Mouse (Mus musculus) hindbrain, embryonic 14.5 days (tissue): Measurements from ENCODE around the gene Tpd52l2. TPM values are rescaled to one million over a fixed set of nuclear protein-coding genes. Genes with fewer than 3 reads are reported as not detected.

ENCODE experiments used
- ATAC-seq: fragments of 200-750 bp; cut with Nextera tagmentation; 2 replicates; pipeline ENCODE4 v1.8.0; 2017; ENCODE audit warnings: moderate number of reproducible peaks, mild to moderate bottlenecking, moderate TSS enrichment, moderate library complexity; ENCODE audit not compliant: low FRiP score
- DNase-seq: peaks from one replicate; pipeline ENCODE4 v3.0.0-alpha.2; 2015; ENCODE audit warnings: low spot score
- H3K27ac ChIP-seq: fragments of 300-500 bp; sonication (generic); 2 replicates; pipeline ENCODE4 v1.5.1; 2014; ENCODE audit warnings: mild to moderate bottlenecking, moderate library complexity
- H3K27me3 ChIP-seq: fragments of 300-500 bp; sonication (generic); 2 replicates; pipeline ENCODE4 v1.6.1; 2014; ENCODE audit warnings: mild to moderate bottlenecking, low read length, mixed read lengths; ENCODE audit not compliant: control insufficient read depth, insufficient read depth
- H3K36me3 ChIP-seq: fragments of 300-500 bp; sonication (generic); replicated peaks from 2 replicates; pipeline ENCODE4 v1.6.1; 2014; ENCODE audit not compliant: control insufficient read depth, insufficient read depth
- H3K4me1 ChIP-seq: fragments of 300-500 bp; sonication (generic); replicated peaks from 2 replicates; pipeline ENCODE4 v1.6.1; 2014; ENCODE audit warnings: antibody characterized with exemption, low read length, mixed read lengths; ENCODE audit not compliant: control insufficient read depth, insufficient read depth
- H3K4me2 ChIP-seq: fragments of 300-500 bp; sonication (generic); replicated peaks from 2 replicates; pipeline ENCODE4 v1.6.1; 2014; ENCODE audit warnings: mild to moderate bottlenecking, moderate library complexity
- H3K4me3 ChIP-seq: fragments of 300-500 bp; sonication (generic); replicated peaks from 2 replicates; pipeline ENCODE4 v1.5.1; 2014; ENCODE audit warnings: mild to moderate bottlenecking, low read length
- H3K9ac ChIP-seq: fragments of 300-500 bp; sonication (generic); 2 replicates; pipeline ENCODE4 v1.6.1; 2014
- H3K9me3 ChIP-seq: fragments of 300-500 bp; sonication (generic); 2 replicates; pipeline ENCODE4 v1.6.1; 2016; ENCODE audit warnings: low read length; ENCODE audit not compliant: control insufficient read depth
- WGBS: fragments of 180-500 bp; shearing (Covaris S2); extraction: QIAGEN DNeasy Blood & Tissue Kit; methylation state at CpG from one replicate; pipeline ENCODE4 v1.1.7; 2014; 5-methylcytosine and 5-hydroxymethylcytosine counted together
- polyA plus RNA-seq: library from polyadenylated mRNA; unstranded; fragments of >200 nt; fragmentation: Nextera tagmentation; extraction: Ambion mirVana; gene quantifications from 2 replicates; pipeline ENCODE4 v1.2.1, GENCODE M21; 2014

Tpd52l2 gene
- polyA plus RNA-seq, 1 experiment from 2014 or later, result 105 TPM

DNA sequence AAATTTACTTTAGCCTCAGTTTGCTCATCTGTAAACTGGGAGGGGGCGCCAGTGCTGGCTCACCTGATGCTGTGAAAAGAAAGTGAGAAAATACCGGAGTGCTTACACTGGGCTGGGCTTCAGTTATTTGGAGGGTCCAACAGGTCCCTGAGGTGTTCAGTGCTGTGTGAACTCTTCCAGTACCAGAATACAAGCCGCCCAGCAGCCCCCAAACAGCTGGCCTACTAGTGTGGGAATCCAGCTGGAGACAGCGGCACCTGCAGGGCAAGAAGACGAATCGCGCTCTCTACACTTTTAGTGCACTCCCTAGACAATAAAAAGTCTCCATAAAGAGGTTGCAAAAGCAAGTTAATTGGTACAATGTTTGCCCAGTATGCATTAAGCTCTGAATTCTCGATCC lies 661 bp upstream of the Tpd52l2 start:
- Histone ChIP-seq H3K9ac (peak overlapping the region; percentile 90), H3K36me3 (peaks cover 19% of the 10 kb centered on the region), H3K4me2 (peak overlapping the region; percentile 95), H3K27ac (peak overlapping the region; percentile 53), H3K27me3 (no peaks in the 10 kb centered on the region), H3K4me1 (peaks cover 16% of the 10 kb centered on the region), H3K9me3 (no peaks in the 10 kb centered on the region), H3K4me3 (peak overlapping the region; percentile 70)
- WGBS, result 14% methylated on average over 8 of the region's 8 CpGs
- ATAC-seq, result peak; percentile 29
- DNase-seq, result peak; percentile 74

DNA sequence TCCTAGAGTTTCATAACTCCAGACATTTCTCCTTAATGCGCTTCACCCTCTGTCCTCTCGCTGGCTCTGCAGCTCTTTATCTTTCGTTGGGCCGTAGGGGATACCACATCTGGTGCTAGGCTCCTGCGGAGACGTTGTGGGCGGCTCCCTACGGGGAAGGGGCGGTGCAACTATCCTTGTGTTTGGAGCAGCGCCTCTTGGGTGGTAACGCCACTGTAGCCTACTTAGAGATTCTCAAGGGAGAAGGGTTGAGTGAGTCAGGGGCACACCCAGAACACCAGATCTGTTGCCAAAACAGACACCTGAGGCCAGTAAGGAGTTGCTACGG lies 570 bp downstream of the Tpd52l2 start:
- Histone ChIP-seq H3K9me3 (no peaks in the 10 kb centered on the region), H3K36me3 (peaks cover 31% of the 10 kb centered on the region), H3K4me1 (peaks cover 16% of the 10 kb centered on the region), H3K27me3 (no peaks in the 10 kb centered on the region), H3K9ac (peak overlapping the region; percentile 90), H3K27ac (peak overlapping the region; percentile 80), H3K4me3 (peak overlapping the region; percentile 70), H3K4me2 (peak overlapping the region; percentile 95)
- DNase-seq (no peak), ATAC-seq (no peak)
- WGBS, result under 1% methylated on average over 12 of the region's 12 CpGs

DNA sequence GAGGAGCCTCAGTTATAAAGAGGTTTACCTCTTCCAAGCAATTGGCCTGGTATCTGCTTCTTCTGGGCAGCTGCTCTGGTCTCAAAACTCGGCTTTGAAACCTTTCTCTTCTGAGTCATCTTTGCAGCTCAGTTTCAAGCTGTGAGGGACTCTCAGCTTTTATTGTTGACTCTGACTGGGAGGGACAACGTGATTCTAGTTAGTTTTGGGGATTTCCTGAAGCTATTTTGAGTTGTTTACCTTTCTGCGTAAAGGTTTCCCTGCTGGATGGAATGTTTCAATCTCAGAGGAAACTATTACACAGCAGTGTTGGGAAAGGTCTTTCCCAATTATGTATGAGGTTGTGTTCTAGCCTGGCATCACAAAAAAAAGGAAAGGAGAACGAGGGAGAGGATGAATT lies 1.7 kb downstream of the Tpd52l2 start:
- H3K9ac ChIP-seq, result no peak overlapping the region
- peaks cover 16% of the 10 kb centered on the region for H3K4me1 ChIP-seq
- no peak for DNase-seq
- 82% methylated on average over 4 of the region's 4 CpGs for WGBS
- H3K4me2 ChIP-seq, result no peak overlapping the region
- H3K4me3 ChIP-seq, result no peak overlapping the region
- peaks cover 43% of the 10 kb centered on the region for H3K36me3 ChIP-seq
- H3K9me3 ChIP-seq, result no peaks in the 10 kb centered on the region
- no peak for ATAC-seq
- no peak overlapping the region for H3K27ac ChIP-seq
- H3K27me3 ChIP-seq, result no peaks in the 10 kb centered on the region

DNA sequence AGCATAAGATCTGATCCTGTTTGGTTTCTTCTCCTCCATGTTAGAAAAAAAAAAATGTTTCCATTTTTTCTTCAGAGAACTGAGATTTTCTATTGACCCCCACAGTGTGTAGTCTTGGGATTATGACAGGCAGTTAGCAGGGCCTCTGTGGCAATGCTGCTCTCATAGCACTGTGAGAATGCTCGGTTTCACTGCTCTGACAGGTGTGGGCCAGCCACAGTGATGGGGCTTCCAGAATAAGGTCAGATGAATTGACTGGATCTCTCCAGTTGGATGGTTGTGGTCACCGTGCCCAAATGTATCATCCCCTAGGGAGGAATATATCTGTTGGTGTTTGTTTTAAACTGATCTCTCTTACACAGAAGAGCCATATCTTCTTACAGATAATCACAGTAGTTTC lies 12.2 kb downstream of the Tpd52l2 start:
- no peak overlapping the region for H3K27ac ChIP-seq
- H3K36me3 ChIP-seq, result peaks cover 87% of the 10 kb centered on the region
- no peaks in the 10 kb centered on the region for H3K27me3 ChIP-seq
- no peak overlapping the region for H3K4me2 ChIP-seq
- DNase-seq (no peak), ATAC-seq (no peak)
- 99% methylated on average over 2 of the region's 2 CpGs for WGBS
- H3K4me3 ChIP-seq, result no peak overlapping the region
- no peaks in the 10 kb centered on the region for H3K9me3 ChIP-seq
- H3K9ac ChIP-seq, result no peak overlapping the region
- no peaks in the 10 kb centered on the region for H3K4me1 ChIP-seq

DNA sequence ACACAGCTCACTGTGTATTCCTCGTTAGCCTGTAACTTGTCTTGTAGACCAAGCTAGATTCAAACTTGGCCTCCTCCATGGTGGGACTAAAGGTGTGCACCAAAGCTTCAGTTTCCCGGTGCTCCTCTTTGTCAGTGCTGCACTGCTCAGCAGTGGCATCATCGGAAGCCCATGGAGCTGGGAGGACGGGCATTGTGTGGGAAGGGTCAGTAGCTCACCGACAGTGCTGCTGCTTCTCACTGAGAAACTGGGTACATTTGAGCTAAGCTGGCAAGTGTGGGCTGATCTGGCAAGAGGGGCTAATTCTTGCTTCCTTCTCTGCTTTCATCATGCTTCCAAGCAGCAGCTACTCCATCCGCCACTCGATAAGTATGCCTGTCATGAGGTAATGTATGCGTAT lies 14.3 kb downstream of the Tpd52l2 start:
- no peaks in the 10 kb centered on the region for H3K9me3 ChIP-seq
- H3K4me3 ChIP-seq, result no peak overlapping the region
- H3K27ac ChIP-seq, result no peak overlapping the region
- no peak overlapping the region for H3K4me2 ChIP-seq
- H3K36me3 ChIP-seq, result peaks cover 87% of the 10 kb centered on the region
- DNase-seq (no peak), ATAC-seq (no peak)
- no peaks in the 10 kb centered on the region for H3K4me1 ChIP-seq
- H3K9ac ChIP-seq, result no peak overlapping the region
- H3K27me3 ChIP-seq, result no peaks in the 10 kb centered on the region
- WGBS, result 98% methylated on average over 8 of the region's 8 CpGs

DNA sequence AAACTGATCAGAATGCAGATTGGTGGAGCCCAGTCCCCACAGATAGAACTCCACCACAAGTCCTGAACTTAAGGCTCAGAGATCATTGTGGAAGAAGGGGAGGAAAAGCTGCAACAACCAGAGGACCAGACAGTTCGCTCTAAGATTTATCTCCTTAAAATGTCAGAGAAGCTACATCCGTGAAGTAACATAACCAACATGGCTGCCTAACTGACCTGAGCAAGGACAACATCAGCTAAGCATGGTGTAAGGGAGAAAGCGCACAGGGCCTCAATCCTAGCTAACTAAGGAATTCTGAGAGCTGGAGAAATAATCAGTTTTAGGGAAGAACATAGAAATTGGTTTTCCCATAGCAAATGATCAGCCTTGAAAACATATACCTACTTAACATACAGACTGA lies 22.3 kb downstream of the Tpd52l2 start:
- Histone ChIP-seq H3K9me3 (no peaks in the 10 kb centered on the region), H3K27me3 (no peaks in the 10 kb centered on the region), H3K36me3 (peaks cover 39% of the 10 kb centered on the region), H3K4me3 (peak overlapping the region; percentile 95), H3K4me1 (peaks cover 30% of the 10 kb centered on the region), H3K27ac (peak overlapping the region; percentile 96), H3K9ac (peak overlapping the region; percentile 97), H3K4me2 (peak overlapping the region; percentile 81)
- WGBS, result 79% methylated on average over 3 of the region's 3 CpGs
- no peak for DNase-seq
- no peak for ATAC-seq

DNA sequence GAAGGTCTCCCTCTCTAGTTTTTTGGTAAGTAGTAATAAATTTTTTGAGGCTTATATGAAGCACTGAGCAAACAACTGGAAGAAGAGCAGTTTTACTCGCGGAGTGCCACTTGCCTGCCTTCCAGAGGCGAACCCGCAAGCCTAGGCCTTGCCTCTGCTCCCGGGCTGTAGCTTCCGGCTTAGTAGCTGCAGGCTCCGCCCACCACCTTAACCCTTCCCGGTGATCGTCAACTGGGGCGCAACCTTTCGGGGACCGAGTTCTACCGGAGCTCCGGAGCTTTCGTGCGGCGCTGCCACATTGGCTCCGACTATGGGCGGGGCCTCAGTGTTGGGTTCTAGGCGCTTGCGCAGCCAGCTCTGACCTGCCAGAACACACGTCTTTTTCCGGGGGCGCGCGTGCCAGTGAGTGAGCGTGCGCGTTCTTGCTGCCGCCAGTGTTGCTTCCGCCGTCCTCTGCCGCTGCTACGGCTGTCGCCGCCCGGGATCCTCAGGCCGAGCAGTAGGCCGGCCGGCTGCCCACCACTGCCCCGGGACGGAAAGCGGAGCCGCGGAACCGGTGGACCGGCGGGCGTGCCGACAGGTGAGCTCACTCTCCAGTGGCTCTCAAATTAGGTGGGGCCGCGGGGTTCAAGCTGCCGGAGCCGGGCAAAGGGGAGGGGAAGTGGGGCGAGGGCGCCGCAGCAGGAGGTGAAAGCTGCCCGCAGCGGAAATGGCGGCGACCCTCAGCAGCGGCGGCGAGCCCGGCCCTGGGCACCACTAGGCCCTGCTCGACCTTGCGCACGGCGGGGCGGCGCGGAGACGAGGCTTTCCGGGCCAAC lies 23.4 kb downstream of the Tpd52l2 start, which contains the start of gene Dnajc5:
Gene Dnajc5, plus strand, starts transcription at position 368 of the 818 bp plus-strand sequence.
- DNase-seq (peak; percentile 96), ATAC-seq (peak; percentile 97)
- Histone ChIP-seq H3K9me3 (no peaks in the 10 kb centered on the region), H3K27ac (peak within 1 kb of the TSS; percentile 96), H3K27me3 (no peaks in the 10 kb centered on the region), H3K36me3 (peaks cover 28% of the 10 kb centered on the region), H3K4me2 (peak within 1 kb of the TSS; percentile 81), H3K9ac (peak within 1 kb of the TSS; percentile 97), H3K4me3 (peak within 1 kb of the TSS; percentile 95), H3K4me1 (peaks cover 30% of the 10 kb centered on the region)
- under 1% methylated on average over 73 of the region's 74 CpGs for WGBS

DNA sequence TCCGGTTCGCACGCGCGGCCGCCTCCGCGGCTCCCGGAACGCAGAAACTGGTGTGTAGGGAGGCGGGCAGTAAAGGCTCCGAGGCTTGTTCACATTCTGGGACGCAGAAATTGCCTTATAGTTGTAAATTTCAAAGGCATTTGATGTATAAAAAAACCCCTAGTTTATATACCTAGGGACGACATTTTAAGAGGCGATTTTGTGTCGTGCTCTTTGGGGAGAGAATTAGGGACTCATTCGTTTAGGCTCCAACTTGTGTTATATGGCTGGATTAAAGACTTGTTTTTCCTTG lies 23.9 kb downstream of the Tpd52l2 start:
- DNase-seq, result peak; percentile 38
- H3K36me3 ChIP-seq, result peaks cover 24% of the 10 kb centered on the region
- under 1% methylated on average over 17 of the region's 17 CpGs for WGBS
- peak overlapping the region; percentile 81 for H3K4me2 ChIP-seq
- peak overlapping the region; percentile 95 for H3K4me3 ChIP-seq
- H3K9ac ChIP-seq, result peak overlapping the region; percentile 97
- no peak for ATAC-seq
- peak overlapping the region; percentile 96 for H3K27ac ChIP-seq
- peaks cover 30% of the 10 kb centered on the region for H3K4me1 ChIP-seq
- no peaks in the 10 kb centered on the region for H3K9me3 ChIP-seq
- H3K27me3 ChIP-seq, result no peaks in the 10 kb centered on the region

DNA sequence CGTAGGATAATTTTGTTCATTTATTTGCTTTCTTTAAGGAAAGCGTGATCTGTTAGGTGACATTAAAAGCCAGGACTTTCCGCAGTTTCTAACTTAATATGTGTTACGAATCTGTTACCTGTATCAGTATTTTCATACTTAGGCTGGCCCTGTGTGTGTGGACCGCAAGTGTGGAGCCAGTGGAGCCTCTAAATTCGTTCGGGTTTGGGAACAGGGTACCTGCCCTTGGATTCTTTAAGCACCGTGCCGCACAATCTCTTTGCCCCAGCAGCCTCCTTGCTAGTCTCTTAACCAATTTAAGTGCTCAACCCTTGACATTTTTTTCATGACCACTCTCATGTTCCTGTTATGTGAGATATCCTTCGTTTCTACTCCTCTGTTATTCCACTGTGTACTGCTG lies 24.5 kb downstream of the Tpd52l2 start:
- no peaks in the 10 kb centered on the region for H3K27me3 ChIP-seq
- no peaks in the 10 kb centered on the region for H3K9me3 ChIP-seq
- 61% methylated on average over 10 of the region's 10 CpGs for WGBS
- peak overlapping the region; percentile 97 for H3K9ac ChIP-seq
- ATAC-seq (no peak), DNase-seq (no peak)
- H3K36me3 ChIP-seq, result peaks cover 18% of the 10 kb centered on the region
- H3K4me1 ChIP-seq, result peaks cover 30% of the 10 kb centered on the region
- no peak overlapping the region for H3K27ac ChIP-seq
- peak overlapping the region; percentile 95 for H3K4me3 ChIP-seq
- peak overlapping the region; percentile 81 for H3K4me2 ChIP-seq
